Mouse (Mus musculus) heart, adult 2 months (tissue): ENCODE data around the gene Olfr1315-ps1.

Source experiments
- CTCF ChIP-seq: fragments of 200-600 bp; IDR thresholded peaks from 2 replicates; pipeline ENCODE4 v1.8.1; 2022; ENCODE audit warnings: antibody characterized with exemption, mild to moderate bottlenecking, moderate library complexity
- EP300 ChIP-seq: fragments of 200-500 bp; IDR thresholded peaks from 2 replicates; pipeline ENCODE4 v1.6.1; 2011; ENCODE audit warnings: low read depth, low read length, control low read depth; ENCODE audit not compliant: insufficient read depth

DNA sequence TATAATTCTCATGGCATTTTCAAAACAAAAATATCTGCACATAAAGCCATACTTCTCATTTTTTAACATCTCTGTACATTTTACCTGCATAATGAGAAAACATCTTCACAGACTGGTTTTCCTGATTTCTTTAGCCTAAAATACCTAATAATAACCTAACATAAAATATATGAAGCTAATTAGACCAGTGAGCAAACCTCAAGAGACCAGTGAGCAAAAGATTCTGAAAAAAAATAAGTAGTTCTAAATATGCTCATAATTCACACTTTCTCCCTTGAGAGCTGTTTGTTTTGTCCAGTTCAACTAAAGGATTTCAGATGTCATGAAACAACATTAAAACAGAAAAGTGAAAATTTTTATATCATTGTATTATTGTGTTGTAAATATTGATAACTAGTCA, 18.6 kb downstream of the Olfr1315-ps1 start, which contains the start of gene Olfr1314:
- TF ChIP-seq EP300 (no peak), CTCF (no peak)
